In the genomic region with DNA sequence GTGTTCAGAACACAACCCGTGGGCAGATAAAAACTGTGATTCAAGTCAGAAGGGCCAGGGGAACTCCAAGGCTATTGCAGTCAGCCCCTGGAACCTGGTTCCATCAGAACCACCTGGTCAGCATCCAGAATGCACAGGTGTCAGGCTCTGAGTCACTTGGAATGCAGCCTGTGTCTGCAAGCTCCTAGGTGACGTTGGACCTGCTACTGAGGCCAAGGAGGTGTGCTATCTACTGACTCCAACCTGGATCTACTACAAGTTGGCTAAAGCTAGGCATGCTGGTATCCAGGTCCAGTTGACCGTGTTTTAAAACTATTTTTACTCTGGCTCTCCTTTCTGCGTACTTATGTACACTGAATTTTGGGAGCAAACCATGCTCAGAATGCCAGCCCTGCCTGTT, we compare ENCODE assay signal across 11 mouse cellular contexts. TPM values are rescaled to one million over a fixed set of nuclear protein-coding genes. Genes with fewer than 3 reads are reported as not detected.
DNase-seq lines count a peak whose midpoint lies in the region; ATAC-seq and TF ChIP-seq lines count a peak whose summit lies in the region.
"Had no signal": no experiment of that assay in that cellular context is flagged by ENCODE, and none has a peak within 500 bp of the region (broad histone marks: within the 10 kb centered on the region; RNA-seq: fewer than 3 reads in every experiment).

No protein-coding gene starts in this region.

- intact Hi-C loops in gastrocnemius, adult 2 months (cut with DNase I), result no loop called here

- H3K4me3 ChIP-seq in gastrocnemius, adult 2 months, result 0 out of 2 replicates have a peak overlapping the region, but pooled peaks have one; percentile 28
- no peak overlapping the region for H3K4me3 ChIP-seq in layer of hippocampus, adult 2 months
- H3K4me3 ChIP-seq in midbrain, postnatal 0 days (ENCODE audit: low read depth, low read length), result no peak overlapping the region
- H3K4me3 ChIP-seq: liver, embryonic 15.5 days had no signal

- 81% methylated on average over 4 of the region's 4 CpGs for WGBS in midbrain, postnatal 0 days

- peak; percentile 33 for DNase-seq in gastrocnemius, adult 2 months
- no peak for DNase-seq in gastrocnemius, postnatal 10 days
- no peak for DNase-seq in layer of hippocampus, adult 2 months (ENCODE audit: low spot score in 2 of 2)
- DNase-seq in layer of hippocampus, postnatal 25 days (ENCODE audit: extremely low spot score in 1 of 2, low spot score in 1 of 2), result no peak
- DNase-seq in cerebellum, adult 9-11 months, result peak; percentile 97
- no peak for DNase-seq in midbrain, postnatal 0 days (ENCODE audit: low spot score)
- DNase-seq in adrenal gland, postnatal 10 days, result no peak
- DNase-seq: spleen, adult 18-20 months had no signal

- no peaks in the 10 kb centered on the region for H3K9me3 ChIP-seq in midbrain, postnatal 0 days (ENCODE audit: low read length)
- H3K9me3 ChIP-seq: liver, embryonic 15.5 days had no signal

- no peak overlapping the region for H3K4me2 ChIP-seq in midbrain, postnatal 0 days (ENCODE audit: low read depth, low read length, poor library complexity, severe bottlenecking)
- H3K4me2 ChIP-seq: liver, embryonic 15.5 days had no signal

- no peaks in the 10 kb centered on the region for H3K27me3 ChIP-seq in midbrain, postnatal 0 days (ENCODE audit: insufficient read depth, low read length)
- H3K27me3 ChIP-seq: liver, embryonic 15.5 days; Patski had no signal

- peaks cover 8% of the 10 kb centered on the region; the same call in 1 of the 2 replicates for H3K36me3 ChIP-seq in midbrain, postnatal 0 days (ENCODE audit: insufficient read depth, low read length)

- H3K4me1 ChIP-seq in midbrain, postnatal 0 days (ENCODE audit: insufficient read depth, low read length), result 0 out of 2 replicates have a peak, but pooled peaks cover 5% of the 10 kb centered on the region

- peak overlapping the region; percentile 68 for H3K27ac ChIP-seq in gastrocnemius, adult 2 months
- H3K27ac ChIP-seq in layer of hippocampus, adult 2 months, result peak overlapping the region; percentile 76
- H3K27ac ChIP-seq in midbrain, postnatal 0 days (ENCODE audit: low read depth, low read length), result peak overlapping the region; percentile 26; the same call in 1 of the 2 replicates
- H3K27ac ChIP-seq: liver, embryonic 15.5 days had no signal

- ATAC-seq in midbrain, postnatal 0 days (ENCODE audit: low FRiP score), result no peak
- ATAC-seq in erythroid progenitor cell, adult 5-6 weeks (replicated peaks; ENCODE audit: low FRiP score, poor library complexity, severe bottlenecking), result no peak
- ATAC-seq: Patski had no signal

- no peak overlapping the region for H3K9ac ChIP-seq in midbrain, postnatal 0 days (replicated peaks; ENCODE audit: low read length, poor library complexity, severe bottlenecking)
- H3K9ac ChIP-seq: liver, embryonic 15.5 days had no signal

- TF ChIP-seq CTCF in gastrocnemius, adult 2 months (IDR thresholded peaks at IDR 0.05), result no peak
- no peak for TF ChIP-seq CTCF in layer of hippocampus, adult 2 months (conservative IDR thresholded peaks at IDR 0.05)
- TF ChIP-seq CTCF in midbrain, postnatal 0 days (IDR thresholded peaks at IDR 0.05), result no peak

RNA-seq across cellular contexts. Expression of a gene that starts 24.8 kb away (rescaled TPM):
- total RNA-seq in gastrocnemius, adult 2 months (2021), result 10 to 100 TPM in 1 of 2 experiments, 1 to 10 TPM in 1; 8.0 to 13.0 TPM
- 10 to 100 TPM; 13.6 to 20.3 TPM for total RNA-seq in gastrocnemius, postnatal 10 days (2021)
- 10 to 100 TPM; 43.9 to 45.4 TPM for total RNA-seq in layer of hippocampus, adult 2 months (2021)
- 10 to 100 TPM; 39.9 to 47.9 TPM for total RNA-seq in layer of hippocampus, postnatal 25 days (2021)
- total RNA-seq in midbrain, postnatal 0 days (2014; rRNA removed), result 27.8 and 29.9 TPM in 2 replicates
- polyA plus RNA-seq in midbrain, postnatal 0 days (2015; fragmentation: Nextera tagmentation; extraction: Ambion mirVana), result 6.8 and 7.9 TPM in 2 replicates
- total RNA-seq in adrenal gland, postnatal 10 days (2021), result 10 to 100 TPM; 38.7 to 55.2 TPM
- 4.0 and 6.3 TPM in 2 replicates for total RNA-seq in erythroid progenitor cell, adult 5-6 weeks (2015; ENCODE audit: low replicate concordance)
- 1.6 and 2.6 TPM in 2 replicates for total RNA-seq in erythroid progenitor cell, adult 5-6 weeks (2017; ENCODE audit: low replicate concordance)

RNA-seq across cellular contexts. Expression of a gene that starts 51.5 kb away (rescaled TPM):
- 1 to 10 TPM; 2.3 to 2.6 TPM for total RNA-seq in gastrocnemius, adult 2 months (2021)
- 1 to 10 TPM; 5.2 to 7.0 TPM for total RNA-seq in gastrocnemius, postnatal 10 days (2021)
- total RNA-seq in layer of hippocampus, adult 2 months (2021), result 1 to 10 TPM; 6.5 to 9.5 TPM
- 1 to 10 TPM; 5.4 to 7.7 TPM for total RNA-seq in layer of hippocampus, postnatal 25 days (2021)
- total RNA-seq in midbrain, postnatal 0 days (2014; rRNA removed), result 12.1 and 17.7 TPM in 2 replicates
- polyA plus RNA-seq in midbrain, postnatal 0 days (2015; fragmentation: Nextera tagmentation; extraction: Ambion mirVana), result 9.2 and 9.3 TPM in 2 replicates
- 10 to 100 TPM in 1 of 2 experiments, 1 to 10 TPM in 1; 7.6 to 13.0 TPM for total RNA-seq in adrenal gland, postnatal 10 days (2021)
- total RNA-seq in erythroid progenitor cell, adult 5-6 weeks (2015; ENCODE audit: low replicate concordance), result 16.6 and 21.4 TPM in 2 replicates
- 24.1 and 25.2 TPM in 2 replicates for total RNA-seq in erythroid progenitor cell, adult 5-6 weeks (2017; ENCODE audit: low replicate concordance)

Comparison
In these comparisons a context has a peak if more than half of its experiments do, and no peak if none do; other contexts are left out.
1. DNase-seq: peak in gastrocnemius, adult 2 months (single experiment) and cerebellum, adult 9-11 months (single experiment); none in gastrocnemius, postnatal 10 days (single experiment), layer of hippocampus, adult 2 months (0 of 2), layer of hippocampus, postnatal 25 days (0 of 2), midbrain, postnatal 0 days (single experiment) and adrenal gland, postnatal 10 days (single experiment).
2. H3K27ac ChIP-seq: peak in every context shown above with its lines; median percentile 76 in layer of hippocampus, adult 2 months; 68 in gastrocnemius, adult 2 months; 26 in midbrain, postnatal 0 days.